Mouse (Mus musculus) bone marrow, adult 2 months (tissue): ENCODE data around the gene Pcsk5.

Source experiments
- CTCF ChIP-seq: fragments of 200-500 bp; IDR thresholded peaks from 2 replicates; pipeline ENCODE4 v1.5.1; 2011; ENCODE audit warnings: low read length, control low read depth; ENCODE audit not compliant: control insufficient read depth, insufficient read depth
- POLR2A ChIP-seq: fragments of 200-500 bp; IDR thresholded peaks from 2 replicates; pipeline ENCODE4 v1.6.1; 2011; ENCODE audit warnings: low read depth, mild to moderate bottlenecking, control low read depth, low read length, borderline replicate concordance; ENCODE audit not compliant: control insufficient read depth

- TF ChIP-seq CTCF: no peak
- no peak for TF ChIP-seq POLR2A
Observed at GRCm38 (mm10) chr19:17396802-17397201, 440.6 kb downstream of the Pcsk5 start.
